Mouse (Mus musculus) midbrain, embryonic 16.5 days (tissue): ENCODE results near the gene Gm7073. TPM values are rescaled to one million over a fixed set of nuclear protein-coding genes. Genes with fewer than 3 reads are reported as not detected.

Experiments
- ATAC-seq: fragments of 200-750 bp; cut with Nextera tagmentation; 2 replicates; pipeline ENCODE4 v1.8.0; 2017; ENCODE audit warnings: moderate TSS enrichment
- H3K27ac ChIP-seq: fragments of 300-500 bp; sonication (generic); 2 replicates; pipeline ENCODE4 v1.5.1; 2014; ENCODE audit warnings: mild to moderate bottlenecking, low read length, mixed read lengths
- H3K27me3 ChIP-seq: fragments of 300-500 bp; sonication (generic); 2 replicates; pipeline ENCODE4 v1.6.1; 2014; ENCODE audit warnings: low read depth, low read length, mixed read lengths; ENCODE audit not compliant: control insufficient read depth, insufficient read depth
- H3K36me3 ChIP-seq: fragments of 300-500 bp; sonication (generic); 2 replicates; pipeline ENCODE4 v1.6.1; 2014; ENCODE audit warnings: mild to moderate bottlenecking, low read length, moderate library complexity, mixed read lengths; ENCODE audit not compliant: control insufficient read depth, insufficient read depth
- H3K4me1 ChIP-seq: fragments of 300-500 bp; sonication (generic); 2 replicates; pipeline ENCODE4 v1.6.1; 2014; ENCODE audit warnings: mild to moderate bottlenecking, low read length, mixed read lengths; ENCODE audit not compliant: control insufficient read depth, insufficient read depth
- H3K4me2 ChIP-seq: fragments of 300-500 bp; sonication (generic); 2 replicates; pipeline ENCODE4 v1.6.1; 2014; ENCODE audit warnings: mild to moderate bottlenecking, low read length, mixed read lengths
- H3K4me3 ChIP-seq: fragments of 300-500 bp; sonication (generic); 2 replicates; pipeline ENCODE4 v1.5.1; 2014; ENCODE audit warnings: low read depth, mild to moderate bottlenecking, low read length, moderate library complexity, mixed read lengths
- H3K9ac ChIP-seq: fragments of 300-500 bp; sonication (generic); 2 replicates; pipeline ENCODE4 v1.6.1; 2014; ENCODE audit warnings: low read depth, low read length, mixed read lengths
- H3K9me3 ChIP-seq: fragments of 300-500 bp; sonication (generic); replicated peaks from 2 replicates; pipeline ENCODE4 v1.6.1; 2014; ENCODE audit warnings: mild to moderate bottlenecking, low read length, mixed read lengths; ENCODE audit not compliant: control insufficient read depth, poor library complexity, severe bottlenecking
- WGBS: fragments of 180-500 bp; shearing (Covaris S2); extraction: QIAGEN DNeasy Blood & Tissue Kit; methylation state at CpG from one replicate; pipeline ENCODE4 v1.1.7; 2014; 5-methylcytosine and 5-hydroxymethylcytosine counted together
- polyA plus RNA-seq: library from polyadenylated mRNA; unstranded; fragments of >200 nt; fragmentation: Nextera tagmentation; extraction: Ambion mirVana; gene quantifications from 2 replicates; pipeline ENCODE4 v1.2.1, GENCODE M21; 2015

Gene Gm7073
- not detected in 2 replicates for polyA plus RNA-seq

- no peak within 1 kb of the TSS for H3K27ac ChIP-seq
- no peaks in the 10 kb centered on the region for H3K4me1 ChIP-seq
- H3K9me3 ChIP-seq = no peaks in the 10 kb centered on the region
- no peak within 1 kb of the TSS for H3K9ac ChIP-seq
- no peak within 1 kb of the TSS for H3K4me3 ChIP-seq
- H3K4me2 ChIP-seq = no peak within 1 kb of the TSS
- H3K36me3 ChIP-seq = no peaks in the 10 kb centered on the region
- H3K27me3 ChIP-seq = no peaks in the 10 kb centered on the region
- no peak for ATAC-seq
Observed at GRCm38 (mm10) chrX:60539149-60539548, at the start of gene Gm7073. Gene Gm7073, minus strand, starts transcription at chrX:60539249.

DNA sequence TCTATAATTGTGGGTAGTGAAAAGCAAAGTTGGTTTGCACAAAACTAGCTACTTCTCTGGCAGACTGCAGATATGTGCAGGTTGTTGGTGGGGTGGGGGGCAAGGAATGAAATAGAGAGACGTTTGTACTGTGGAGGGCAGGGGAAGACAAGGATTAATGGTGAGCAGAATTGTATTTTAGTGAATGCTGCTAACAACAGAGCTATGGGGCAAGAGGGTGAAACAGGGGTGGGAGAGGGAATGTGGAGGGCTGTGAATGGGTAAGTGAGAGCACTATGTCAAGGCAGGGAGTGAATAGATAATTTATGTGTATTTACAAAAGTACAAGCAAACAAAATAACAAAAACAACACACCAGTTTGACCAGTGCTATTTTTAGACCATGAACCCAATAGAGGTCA lies 31.5 kb upstream of the Gm7073 start:
- H3K27me3 ChIP-seq = no peaks in the 10 kb centered on the region
- H3K9me3 ChIP-seq = no peaks in the 10 kb centered on the region
- no peak overlapping the region for H3K4me3 ChIP-seq
- H3K4me1 ChIP-seq = no peaks in the 10 kb centered on the region
- no peak overlapping the region for H3K4me2 ChIP-seq
- no peak for ATAC-seq
- no peaks in the 10 kb centered on the region for H3K36me3 ChIP-seq
- WGBS = 17% methylated on average over 1 of the region's 1 CpGs
- H3K27ac ChIP-seq = no peak overlapping the region
- H3K9ac ChIP-seq = no peak overlapping the region

DNA sequence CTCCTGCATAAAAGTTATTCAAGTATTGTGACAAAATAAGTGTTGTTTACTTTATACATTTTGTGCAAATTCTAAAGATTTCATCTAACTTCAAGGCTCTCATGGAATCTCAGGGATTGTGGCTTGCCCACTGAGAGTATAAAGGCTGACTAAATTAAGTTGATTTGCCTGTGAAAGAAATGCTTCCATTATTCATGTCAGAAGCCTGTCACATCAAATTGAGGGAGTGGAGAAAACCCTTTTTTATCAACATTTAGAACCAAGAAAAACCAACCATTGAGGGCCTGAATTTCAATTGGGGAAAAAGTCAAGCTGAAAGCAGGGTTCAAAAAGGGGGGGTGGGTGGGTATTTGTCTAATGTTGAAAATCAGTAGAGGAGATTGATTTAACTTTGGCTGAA lies 30.0 kb upstream of the Gm7073 start:
- Histone ChIP-seq H3K4me2 (no peak overlapping the region), H3K9ac (no peak overlapping the region), H3K9me3 (no peaks in the 10 kb centered on the region), H3K36me3 (no peaks in the 10 kb centered on the region), H3K4me1 (no peaks in the 10 kb centered on the region), H3K27me3 (no peaks in the 10 kb centered on the region), H3K4me3 (no peak overlapping the region), H3K27ac (no peak overlapping the region)
- ATAC-seq = no peak

- H3K9me3 ChIP-seq = no peaks in the 10 kb centered on the region; the same call in 1 of the 2 replicates
- no peak overlapping the region for H3K4me2 ChIP-seq
- WGBS = 18% methylated on average over 4 of the region's 4 CpGs
- H3K4me1 ChIP-seq = no peaks in the 10 kb centered on the region
- no peak for ATAC-seq
- H3K4me3 ChIP-seq = no peak overlapping the region
- H3K27ac ChIP-seq = no peak overlapping the region
- no peak overlapping the region for H3K9ac ChIP-seq
- no peaks in the 10 kb centered on the region for H3K27me3 ChIP-seq
- no peaks in the 10 kb centered on the region for H3K36me3 ChIP-seq
Observed at GRCm38 (mm10) chrX:60555242-60555641, 16.2 kb upstream of the Gm7073 start.

DNA sequence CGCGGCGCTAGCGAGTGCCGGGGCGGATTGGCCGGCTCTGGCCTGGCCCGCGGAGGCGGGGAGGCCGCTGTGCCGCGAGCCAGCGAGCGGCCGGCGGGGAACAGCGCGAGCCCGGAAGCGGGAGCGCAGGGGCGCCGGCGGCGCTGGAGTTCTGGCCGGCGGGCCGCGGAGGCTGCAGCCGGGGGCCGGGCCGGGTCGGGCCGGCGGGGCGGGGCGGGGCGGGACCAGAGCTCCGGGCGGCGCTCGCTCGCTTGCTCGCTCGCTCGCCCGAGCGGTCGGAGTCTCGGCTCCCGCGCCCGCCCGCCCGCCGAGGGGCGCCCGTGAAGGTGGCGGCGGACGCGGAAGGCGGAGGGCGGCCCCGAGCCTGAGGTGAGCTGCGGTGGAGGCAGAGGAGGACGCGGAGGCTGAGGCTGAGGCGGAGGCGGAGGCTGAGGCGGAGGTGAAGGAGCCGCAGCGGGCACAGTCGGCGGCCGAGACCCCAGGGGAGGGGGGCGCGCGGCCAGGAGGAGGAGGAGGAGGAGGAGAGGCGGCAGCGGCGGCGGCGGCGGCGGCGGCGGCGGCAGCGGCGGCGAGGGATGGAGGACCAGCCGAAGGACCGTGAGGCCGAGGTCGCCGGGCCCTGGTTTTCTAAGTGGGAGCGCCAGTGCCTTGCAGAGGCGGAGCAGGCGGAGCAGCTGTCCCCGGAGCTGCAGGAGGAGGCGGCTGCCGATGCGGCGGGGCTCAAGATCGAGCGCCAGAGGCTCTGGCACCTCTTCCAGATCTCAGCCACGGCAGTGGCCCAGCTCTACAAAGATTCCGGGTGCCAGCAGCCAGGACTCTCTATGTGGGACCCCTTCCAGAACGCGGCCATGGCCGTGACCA lies 8.6 kb upstream of the Gm7073 start:
- Histone ChIP-seq H3K27me3 (no peaks in the 10 kb centered on the region), H3K36me3 (no peaks in the 10 kb centered on the region), H3K27ac (peak overlapping the region; percentile 79), H3K4me3 (peak overlapping the region; percentile 59), H3K4me2 (peak overlapping the region; percentile 49), H3K9me3 (no peaks in the 10 kb centered on the region; the same call in 1 of the 2 replicates), H3K9ac (peak overlapping the region; percentile 78), H3K4me1 (no peaks in the 10 kb centered on the region)
- 17% methylated on average over 11 of the region's 113 CpGs for WGBS
- peak; percentile 90 for ATAC-seq

- Histone ChIP-seq H3K27me3 (no peaks in the 10 kb centered on the region), H3K4me2 (peak overlapping the region; percentile 49), H3K4me3 (peak overlapping the region; percentile 59), H3K4me1 (no peaks in the 10 kb centered on the region), H3K9me3 (no peaks in the 10 kb centered on the region; the same call in 1 of the 2 replicates), H3K9ac (peak overlapping the region; percentile 78), H3K36me3 (no peaks in the 10 kb centered on the region), H3K27ac (peak overlapping the region; percentile 79)
- WGBS = 20% methylated on average over 14 of the region's 16 CpGs
- ATAC-seq = 0 out of 2 replicates have a peak, but pooled peaks have one; percentile 33
Observed at GRCm38 (mm10) chrX:60547098-60547443, 8.0 kb upstream of the Gm7073 start.

DNA sequence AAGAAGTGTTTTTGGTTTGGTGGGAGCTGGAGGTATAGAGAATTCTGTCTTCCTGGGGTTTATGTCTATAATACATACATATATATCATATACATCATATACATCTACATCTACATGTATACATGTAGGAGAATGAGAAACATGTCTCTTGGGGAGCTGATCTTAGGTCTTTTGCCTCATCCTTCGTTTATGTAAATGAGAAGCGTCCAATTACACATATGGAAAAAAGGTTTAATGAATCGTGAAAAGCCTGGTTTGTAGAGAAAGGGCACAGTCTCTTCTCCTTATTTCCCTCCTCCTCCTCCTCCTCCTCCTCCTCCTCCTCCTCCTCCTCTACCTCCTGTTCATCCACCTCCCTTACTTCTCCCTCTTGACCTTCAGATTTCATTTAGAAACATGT lies 6.9 kb upstream of the Gm7073 start:
- H3K27ac ChIP-seq = no peak overlapping the region
- H3K9ac ChIP-seq = no peak overlapping the region
- 39% methylated on average over 3 of the region's 3 CpGs for WGBS

GRCm38 (mm10) chrX:60545444-60545843 lies 6.4 kb upstream of the Gm7073 start:
- Histone ChIP-seq H3K9me3 (no peaks in the 10 kb centered on the region; the same call in 1 of the 2 replicates), H3K27ac (no peak overlapping the region), H3K4me3 (no peak overlapping the region), H3K9ac (no peak overlapping the region), H3K27me3 (no peaks in the 10 kb centered on the region), H3K36me3 (no peaks in the 10 kb centered on the region), H3K4me1 (no peaks in the 10 kb centered on the region), H3K4me2 (no peak overlapping the region)
- 44% methylated on average over 1 of the region's 1 CpGs for WGBS
- ATAC-seq = no peak

More for the DNA sequence above, 6.9 kb upstream of the Gm7073 start:
- H3K4me3 ChIP-seq = no peak overlapping the region
- no peak overlapping the region for H3K4me2 ChIP-seq
- ATAC-seq = no peak
- no peaks in the 10 kb centered on the region for H3K27me3 ChIP-seq
- H3K4me1 ChIP-seq = no peaks in the 10 kb centered on the region
- H3K9me3 ChIP-seq = no peaks in the 10 kb centered on the region; the same call in 1 of the 2 replicates
- H3K36me3 ChIP-seq = no peaks in the 10 kb centered on the region

DNA sequence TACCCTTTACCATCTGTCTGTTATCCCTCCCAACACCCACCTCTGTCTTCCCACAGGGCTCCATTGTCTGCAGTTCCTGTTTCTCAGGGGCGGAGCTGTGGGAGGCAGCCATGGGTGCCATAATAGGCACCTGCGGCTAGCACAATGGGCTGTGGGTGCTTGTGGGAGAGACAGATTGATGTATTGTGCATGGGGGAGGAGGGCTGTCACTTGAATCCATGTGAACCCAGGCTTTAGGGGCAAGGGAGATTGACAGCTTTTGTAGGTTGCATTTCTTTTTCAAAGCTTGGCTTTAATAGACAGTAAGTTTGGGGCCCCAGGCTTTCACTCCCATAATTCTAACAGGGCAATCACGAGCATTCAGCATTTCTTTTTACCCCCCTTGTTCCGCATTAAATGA lies 5.0 kb upstream of the Gm7073 start:
- 29% methylated on average over 4 of the region's 4 CpGs for WGBS

More for the DNA sequence above, 5.0 kb upstream of the Gm7073 start:
- H3K27me3 ChIP-seq = no peaks in the 10 kb centered on the region
- no peak overlapping the region for H3K27ac ChIP-seq
- H3K4me1 ChIP-seq = no peaks in the 10 kb centered on the region
- ATAC-seq = no peak
- no peak overlapping the region for H3K9ac ChIP-seq
- no peak overlapping the region for H3K4me3 ChIP-seq
- no peak overlapping the region for H3K4me2 ChIP-seq
- H3K9me3 ChIP-seq = no peaks in the 10 kb centered on the region
- H3K36me3 ChIP-seq = no peaks in the 10 kb centered on the region
